Mouse (Mus musculus) erythroblast, adult 5-6 weeks (primary cell): ENCODE measurements around the gene Pnp2. TPM values are rescaled to one million over a fixed set of nuclear protein-coding genes. Genes with fewer than 3 reads are reported as not detected.
"Not testable (repeated sequence)": the region's sequence is repeated elsewhere in the genome, so short reads cannot be mapped to it uniquely, and the experiment has no call there.

Source experiments
- ATAC-seq: replicated peaks from 2 replicates; pipeline ENCODE4 v1.8.0; 2016; ENCODE audit warnings: moderate number of reproducible peaks, mild to moderate bottlenecking, moderate TSS enrichment, inconsistent platforms; ENCODE audit not compliant: poor library complexity, low FRiP score, severe bottlenecking
- total RNA-seq, 2 experiments: library from RNA; stranded (forward) in 1 of 2; stranded (reverse) in 1 of 2; fragments of 150-400 nt in 1 of 2; fragments of 200-764, 138-1000 nt in 1 of 2; gene quantifications; 2 replicates each; pipeline versions ENCODE4 v1.2.3 to v1.2.4; 2015 to 2017; ENCODE audit warnings: low replicate concordance in 2 of 2

The Pnp2 gene
- total RNA-seq, 2 experiments from 2014 or later = 56.1 to 174 TPM

DNA sequence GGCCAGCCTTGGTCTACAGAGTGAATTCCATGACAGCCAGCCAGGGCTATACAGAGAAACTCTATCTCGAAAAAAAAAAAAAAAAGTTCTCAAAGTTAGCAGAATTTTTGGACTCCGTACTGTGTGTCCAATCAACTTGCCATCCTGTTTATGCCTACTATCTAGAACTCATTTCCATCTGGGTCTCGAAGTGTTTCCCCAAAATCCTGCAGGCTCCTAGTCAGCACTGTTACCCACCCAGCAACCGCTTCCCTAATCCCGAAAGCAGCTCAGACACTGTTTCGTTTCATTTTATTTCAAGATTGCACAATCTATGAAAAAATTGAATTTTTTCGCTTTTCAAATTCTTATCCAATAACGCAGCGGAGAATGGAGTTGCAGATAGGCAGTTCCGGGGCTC, 305 bp upstream of the Pnp2 start:
- ATAC-seq = no peak

DNA sequence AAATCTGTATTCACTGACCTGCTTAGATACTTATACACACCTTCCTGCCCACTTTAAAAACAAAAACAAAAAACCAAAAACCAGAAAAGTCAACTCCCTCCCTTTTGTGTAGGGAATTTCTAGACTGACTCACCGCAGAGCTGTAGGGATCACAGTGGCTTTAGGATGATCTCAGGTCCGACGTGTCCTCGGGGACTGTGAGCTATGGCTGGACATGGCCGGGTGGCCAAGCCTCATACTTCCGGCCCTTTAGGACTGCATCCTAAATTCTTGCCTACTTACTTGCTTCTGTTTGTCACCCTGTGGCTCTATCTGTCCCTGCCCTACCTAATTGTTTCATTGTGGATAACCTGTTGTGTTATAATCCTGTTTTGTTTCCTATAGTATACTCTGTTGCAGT, 932 bp downstream of the Pnp2 start:
- ATAC-seq = not testable (repeated sequence)

DNA sequence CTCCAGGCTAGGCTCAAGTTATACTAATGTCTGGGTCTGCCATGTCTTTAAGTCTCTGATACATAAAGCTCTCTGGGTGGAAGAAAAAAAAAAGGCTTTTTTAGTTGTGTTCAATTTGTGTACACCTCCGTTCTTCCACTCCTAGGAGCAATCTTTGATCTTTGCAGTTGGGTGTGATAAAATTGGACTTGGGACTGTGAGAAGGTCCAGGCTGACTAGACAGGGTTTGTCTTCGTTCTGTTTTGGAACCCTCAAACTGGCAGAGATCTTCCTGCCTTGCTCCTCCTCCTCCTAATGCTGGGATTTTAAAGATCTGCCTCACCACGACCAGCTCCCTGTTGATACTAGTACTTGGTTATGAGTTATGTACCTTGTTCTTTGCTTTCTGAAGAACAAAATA, 1.4 kb downstream of the Pnp2 start:
- ATAC-seq = peak; percentile 26

DNA sequence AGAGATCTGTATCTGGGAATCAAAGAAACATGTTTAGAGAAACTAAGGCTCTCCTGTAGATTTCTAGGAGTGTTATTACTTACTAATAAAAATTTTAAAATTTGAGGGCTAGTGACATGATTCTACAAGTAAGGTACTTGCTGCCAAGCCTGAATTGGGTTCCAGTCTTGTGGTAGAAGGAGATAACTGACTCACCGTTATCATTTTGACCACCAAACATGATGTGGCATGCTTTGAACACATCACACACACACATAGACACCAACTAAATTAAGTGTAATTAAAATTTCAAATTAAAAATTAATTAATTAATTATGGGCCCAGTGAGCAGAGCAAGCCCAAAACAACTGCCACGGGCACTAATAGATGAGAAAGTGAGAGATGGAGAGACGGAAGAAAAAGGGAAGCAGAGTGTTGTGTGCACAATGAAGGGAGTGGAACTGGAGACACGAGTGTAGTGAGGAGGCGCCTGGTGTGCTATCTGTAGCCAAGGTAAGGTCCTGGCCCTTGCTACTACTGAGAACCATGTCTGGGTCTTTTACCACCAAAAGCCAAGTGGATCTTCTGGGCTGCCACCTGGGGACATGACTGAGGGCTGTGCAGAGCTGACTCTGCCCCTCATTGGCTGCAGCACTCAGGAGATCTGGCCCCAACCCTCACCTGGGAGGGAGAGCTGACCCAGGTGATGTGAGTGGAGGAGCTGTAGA, 2.6 kb downstream of the Pnp2 start:
- peak; percentile 63 for ATAC-seq

DNA sequence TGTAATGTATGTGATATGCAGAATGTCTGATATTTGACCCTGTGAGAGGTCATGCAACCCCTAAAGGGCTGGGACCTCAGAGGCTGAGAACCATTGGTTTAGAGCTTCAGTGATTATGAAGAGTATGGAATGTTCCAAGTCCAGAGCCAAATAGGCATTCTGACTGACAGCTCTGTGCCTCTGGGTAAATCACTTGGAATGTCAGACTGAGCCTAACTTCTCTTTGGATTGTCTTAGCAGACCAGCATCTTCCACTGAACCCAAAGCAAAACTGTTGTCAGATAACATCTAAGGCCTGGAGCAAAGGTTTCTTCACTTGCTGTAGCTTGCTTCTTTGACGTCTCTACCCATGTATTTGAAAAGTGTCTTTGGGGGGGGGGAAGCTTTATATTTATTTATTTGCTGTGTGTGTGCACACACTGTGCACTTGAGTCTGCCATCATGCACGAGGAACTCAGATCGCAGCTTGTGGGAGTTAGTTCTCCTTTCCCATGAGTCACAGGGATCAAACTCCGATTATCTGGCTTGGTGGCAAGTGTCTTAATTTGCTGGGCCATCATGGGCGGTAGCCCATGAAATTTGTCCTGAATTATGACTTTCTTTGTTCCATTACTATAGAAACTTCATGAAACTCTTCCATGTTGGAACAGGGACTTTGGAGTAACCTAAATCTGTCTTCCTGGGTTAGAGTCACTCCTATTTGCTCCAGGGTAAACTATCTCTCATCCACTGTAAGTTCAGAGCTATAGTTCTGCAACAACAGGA, 12.6 kb downstream of the Pnp2 start:
- no peak for ATAC-seq

DNA sequence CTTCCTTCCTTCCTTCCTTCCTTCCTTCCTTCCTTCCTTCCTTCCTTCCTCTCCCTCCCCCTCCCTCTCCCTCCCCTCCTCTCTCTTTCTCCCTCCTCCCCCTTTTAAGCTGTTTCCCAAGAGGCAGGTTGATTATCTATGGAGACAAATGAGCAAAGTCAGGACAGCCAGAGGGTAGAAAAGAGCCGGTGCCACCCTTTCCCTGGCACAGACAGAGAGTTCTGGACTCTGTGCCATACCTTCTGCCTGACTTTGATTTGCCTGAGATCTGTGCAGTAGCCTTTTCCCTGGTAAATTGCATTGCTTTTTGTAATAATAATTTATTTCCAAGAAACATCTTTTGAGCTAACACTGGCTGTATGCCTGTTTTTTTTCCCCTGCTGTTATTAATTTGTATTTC, 13.2 kb downstream of the Pnp2 start:
- ATAC-seq = no peak

DNA sequence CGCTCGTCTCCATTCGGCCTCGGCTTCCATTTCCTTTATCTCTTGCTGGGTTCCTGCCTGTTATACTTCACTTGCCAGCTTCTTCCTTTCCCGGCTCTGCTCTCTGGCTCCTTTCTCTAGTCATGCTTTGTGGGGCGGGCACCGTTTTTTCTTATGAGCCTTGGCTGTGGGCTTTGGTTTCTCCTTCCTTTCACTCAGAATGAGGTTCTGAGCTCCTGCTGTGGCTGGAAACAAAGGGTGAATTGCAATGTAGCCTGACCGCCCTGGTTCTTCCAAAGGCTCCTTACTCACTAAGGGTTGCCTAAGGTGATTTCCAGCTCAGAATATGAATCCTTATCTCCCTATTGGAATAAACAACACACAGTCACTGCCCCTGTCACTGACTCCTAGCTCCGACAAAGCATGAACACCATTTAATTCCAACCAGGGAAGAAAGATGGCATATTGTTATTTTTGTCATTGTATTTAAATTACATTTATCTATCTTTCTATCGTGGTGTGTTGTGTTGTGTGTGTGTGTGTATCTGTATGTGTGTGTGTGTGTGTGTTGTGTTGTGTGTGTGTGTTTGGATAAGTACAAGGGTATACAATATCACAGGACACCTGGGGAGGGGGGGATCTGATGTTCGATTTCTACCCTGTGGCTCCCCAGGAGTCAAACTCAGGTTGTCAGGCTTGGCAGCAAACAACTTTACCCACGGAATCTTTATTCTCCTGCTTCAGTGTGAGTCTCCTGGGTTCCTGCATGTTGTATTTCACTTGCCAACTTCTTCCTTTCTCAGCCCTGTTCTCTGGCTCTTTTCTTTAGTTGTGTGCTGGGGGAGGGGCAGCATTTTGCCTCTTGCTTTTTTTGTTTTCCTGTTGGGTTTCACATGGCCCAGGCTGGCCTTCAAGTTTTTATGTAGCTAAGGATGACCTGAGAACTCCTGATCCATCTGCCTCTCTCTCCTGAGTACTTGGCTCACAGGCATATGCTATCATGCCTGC, 14.1 kb downstream of the Pnp2 start:
- ATAC-seq = peak; percentile 37; the same call in 1 of the 2 replicates

DNA sequence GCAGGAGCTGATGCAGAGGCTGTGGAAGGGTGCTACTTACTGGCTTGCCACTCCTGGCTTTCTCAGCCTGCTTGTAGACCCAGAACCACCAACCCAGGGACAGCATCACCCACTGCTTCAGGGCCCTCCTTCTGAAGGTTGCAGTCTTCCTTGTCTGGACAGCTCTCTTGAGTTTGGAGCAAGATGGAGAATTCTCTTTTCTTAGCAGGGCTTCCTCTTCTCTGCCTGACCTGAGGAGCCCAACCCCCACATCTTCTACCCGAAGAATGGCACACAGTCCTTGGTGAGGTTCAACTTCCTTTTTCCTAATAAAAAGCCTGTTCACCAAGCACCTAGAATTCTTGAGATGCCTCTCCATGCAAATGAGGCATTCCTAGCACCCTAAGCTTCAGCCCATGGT, 15.0 kb downstream of the Pnp2 start:
- ATAC-seq = no peak

DNA sequence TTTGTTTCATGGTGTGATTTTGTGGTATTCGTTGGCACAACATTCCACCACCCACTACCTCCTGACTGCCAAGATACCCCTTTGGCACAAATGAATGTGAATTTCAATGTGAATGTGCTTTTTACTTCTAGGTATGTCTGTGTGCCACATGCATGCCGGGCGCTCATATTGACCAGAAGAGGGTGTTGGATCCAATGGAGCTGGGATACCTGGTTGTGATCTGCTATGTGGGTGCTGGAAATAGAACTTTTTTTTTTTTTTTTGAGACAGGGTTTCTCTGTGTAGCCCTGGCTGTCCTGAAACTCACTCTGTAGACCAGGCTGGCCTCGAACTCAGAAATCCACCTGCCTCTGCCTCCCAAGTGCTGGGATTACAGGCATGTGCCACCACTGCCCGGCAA, 17.3 kb downstream of the Pnp2 start:
- ATAC-seq = not testable (repeated sequence)

DNA sequence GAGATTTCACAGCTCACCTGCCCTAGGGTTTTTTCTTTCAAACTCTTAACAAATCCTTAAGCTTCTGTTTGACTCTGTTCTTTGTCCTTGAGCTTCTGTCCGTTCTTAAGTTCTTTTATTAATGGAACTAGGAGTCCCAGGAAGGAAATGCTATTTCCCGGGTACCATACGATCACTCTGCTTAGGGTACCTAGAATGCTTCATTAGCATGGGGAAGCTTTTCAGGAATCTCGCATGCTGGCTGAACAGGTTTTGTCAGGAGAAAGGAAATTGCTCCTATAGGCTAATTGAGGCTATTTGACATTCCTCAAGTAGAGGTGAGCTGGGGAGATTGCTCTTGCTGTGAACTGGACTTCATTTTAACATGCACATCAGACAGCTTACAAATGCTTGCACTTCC, 17.9 kb downstream of the Pnp2 start:
- ATAC-seq = no peak

DNA sequence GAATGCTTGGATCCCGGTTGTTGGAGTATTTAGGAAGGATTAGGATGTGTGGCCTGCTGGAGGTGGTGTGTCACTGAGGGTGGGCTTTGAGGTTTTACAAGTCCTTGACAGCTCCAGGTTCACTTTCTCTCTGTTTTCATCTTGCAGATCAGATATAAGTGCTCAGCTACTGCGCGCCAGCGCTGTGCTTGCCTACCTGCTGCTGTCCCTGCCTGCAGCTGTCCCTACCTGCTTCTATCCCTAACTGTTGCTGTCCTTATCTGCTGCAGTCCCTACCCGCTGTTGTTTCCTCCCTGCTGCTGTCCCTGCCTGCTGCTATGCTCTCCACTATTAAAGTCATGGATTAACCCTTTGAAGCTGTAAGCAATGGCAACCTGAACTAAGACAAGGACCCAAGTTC, 19.2 kb downstream of the Pnp2 start:
- no peak for ATAC-seq

DNA sequence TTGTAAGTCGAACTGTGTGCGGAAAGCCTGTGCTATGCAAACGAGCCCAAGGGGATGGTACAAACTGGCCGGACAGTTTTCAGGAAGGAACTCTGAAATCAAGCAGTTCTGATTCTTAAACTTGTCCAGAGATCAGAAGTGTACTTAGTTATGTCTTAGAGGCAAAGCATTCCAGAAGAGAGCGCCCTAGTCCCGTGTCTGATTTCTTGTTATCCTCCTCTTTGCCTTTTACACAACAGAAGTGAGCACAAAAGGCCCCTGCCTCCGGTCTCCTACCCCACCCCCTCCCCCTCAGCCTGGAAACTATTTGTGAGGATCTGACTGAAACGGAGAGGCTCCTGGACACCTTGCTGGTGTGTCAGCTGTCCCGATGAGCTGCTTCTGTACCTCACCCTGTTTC, 20.9 kb downstream of the Pnp2 start:
- ATAC-seq = no peak

DNA sequence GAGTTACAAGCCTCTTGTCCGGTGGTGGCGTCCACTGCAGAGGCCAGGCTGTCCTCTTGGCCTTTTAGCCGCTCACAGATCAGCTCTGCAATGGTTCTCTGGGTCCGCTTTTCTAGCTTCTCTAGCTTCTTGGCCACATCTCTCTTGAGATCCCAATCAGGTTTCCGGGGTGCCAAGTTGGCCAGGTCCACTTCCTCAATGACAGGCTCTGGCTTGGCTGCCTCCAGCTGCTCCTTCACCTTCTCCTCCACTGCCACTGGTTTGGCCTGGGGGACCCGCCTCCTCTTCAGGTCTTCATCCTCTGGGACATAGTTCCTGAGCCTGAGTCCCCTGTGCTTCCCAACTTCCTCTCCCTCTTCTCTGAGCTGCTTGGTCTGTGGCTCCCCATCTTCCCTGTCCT, 22.7 kb downstream of the Pnp2 start:
- 0 out of 2 replicates have a peak, but pooled peaks have one; percentile 40 for ATAC-seq

DNA sequence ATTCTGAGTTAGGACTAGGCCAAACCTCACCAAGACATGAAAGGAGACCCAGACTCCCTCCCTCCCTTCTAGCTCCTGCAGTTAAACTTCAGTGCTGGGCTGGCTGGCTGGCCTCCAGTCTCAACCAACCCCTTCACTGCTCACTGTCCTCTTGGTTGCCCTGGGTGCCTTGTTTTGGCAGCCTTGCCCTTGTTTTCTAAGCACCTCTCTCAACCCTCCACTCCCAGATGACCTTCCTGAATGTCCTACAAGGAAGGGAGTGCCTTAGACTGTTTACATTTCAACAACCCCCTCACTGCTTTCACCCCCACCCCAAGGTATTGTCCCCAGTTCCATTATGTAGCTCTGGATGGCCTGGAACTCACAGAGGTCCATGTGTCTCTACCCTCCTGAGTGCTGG, 23.8 kb downstream of the Pnp2 start:
- no peak for ATAC-seq

DNA sequence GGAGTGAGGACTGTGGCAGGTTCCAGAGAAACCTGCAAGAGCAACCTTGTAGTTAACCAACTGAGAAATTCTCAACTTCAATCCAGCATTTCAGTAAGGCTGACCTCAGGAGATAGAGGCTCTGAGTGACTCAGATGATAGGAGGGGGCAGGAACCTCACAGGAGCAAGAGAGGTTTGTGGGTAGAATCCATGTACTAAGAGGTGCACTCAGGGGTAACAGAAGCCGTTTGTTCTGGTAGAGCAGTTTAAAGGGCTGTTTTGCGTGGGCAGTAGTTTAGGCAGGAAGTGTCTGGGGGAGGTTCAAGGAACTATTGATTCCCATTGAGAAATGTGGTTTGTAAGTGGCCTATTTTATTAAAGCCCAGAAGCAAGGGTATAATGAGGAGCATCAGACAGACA, 25.4 kb downstream of the Pnp2 start:
- ATAC-seq = no peak

DNA sequence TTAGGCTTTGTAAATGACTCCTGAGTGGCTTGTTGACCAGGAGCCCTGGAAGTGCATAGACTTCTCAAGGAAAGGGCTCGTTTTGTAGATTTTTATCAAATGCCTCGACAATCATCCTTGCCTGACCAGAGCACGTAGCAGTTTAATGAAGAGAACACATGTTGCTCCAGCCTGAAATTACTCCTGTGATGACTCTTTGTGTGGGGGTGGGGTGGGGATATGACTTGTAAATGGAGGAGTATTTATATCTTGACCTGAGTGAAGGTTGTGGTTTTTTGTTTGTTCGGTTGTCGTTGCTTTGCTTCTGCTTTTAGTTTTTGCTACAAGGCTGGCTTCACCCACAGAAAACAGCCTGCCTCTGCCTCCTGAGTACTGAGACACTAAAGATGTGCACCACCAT, 26.0 kb downstream of the Pnp2 start:
- ATAC-seq = no peak

DNA sequence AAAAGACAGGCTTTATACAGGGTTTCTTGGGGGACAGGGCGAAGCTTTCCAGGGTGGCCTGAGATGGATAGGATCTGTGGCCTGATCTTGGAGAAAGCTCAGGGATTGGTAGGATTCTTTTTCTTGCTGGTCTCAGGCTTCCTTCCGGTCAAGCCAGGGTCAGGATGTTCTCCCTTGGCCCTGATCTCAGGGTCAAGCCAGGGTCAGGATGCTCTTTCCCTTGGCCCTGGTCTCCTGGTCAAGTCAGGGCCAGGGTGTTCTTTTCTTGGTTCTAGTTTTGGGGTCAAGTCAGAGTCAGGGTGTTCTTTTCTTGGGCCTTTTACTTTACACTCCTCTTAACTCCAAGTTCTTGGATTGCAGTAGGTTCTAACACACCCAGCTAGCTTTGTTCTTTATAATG, 31.9 kb downstream of the Pnp2 start:
- ATAC-seq = no peak

DNA sequence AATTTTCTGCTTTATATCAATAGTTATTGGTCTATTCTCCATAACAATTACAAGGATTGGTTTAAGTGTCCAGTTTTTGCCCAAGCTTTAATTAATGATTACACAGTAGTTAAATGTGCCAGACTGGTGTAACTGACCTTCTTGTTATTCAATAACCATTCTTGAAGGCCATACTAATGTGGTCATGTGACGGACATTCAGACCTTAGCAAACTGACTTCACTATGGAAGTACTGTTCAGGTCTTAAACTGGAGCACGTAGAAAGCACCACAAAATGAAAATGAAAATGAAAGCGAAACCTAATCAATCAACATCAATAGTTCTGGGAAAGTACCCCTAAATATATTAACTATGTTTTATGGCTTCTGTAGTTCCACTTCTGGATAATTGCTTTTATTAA, 35.2 kb downstream of the Pnp2 start:
- ATAC-seq = no peak

DNA sequence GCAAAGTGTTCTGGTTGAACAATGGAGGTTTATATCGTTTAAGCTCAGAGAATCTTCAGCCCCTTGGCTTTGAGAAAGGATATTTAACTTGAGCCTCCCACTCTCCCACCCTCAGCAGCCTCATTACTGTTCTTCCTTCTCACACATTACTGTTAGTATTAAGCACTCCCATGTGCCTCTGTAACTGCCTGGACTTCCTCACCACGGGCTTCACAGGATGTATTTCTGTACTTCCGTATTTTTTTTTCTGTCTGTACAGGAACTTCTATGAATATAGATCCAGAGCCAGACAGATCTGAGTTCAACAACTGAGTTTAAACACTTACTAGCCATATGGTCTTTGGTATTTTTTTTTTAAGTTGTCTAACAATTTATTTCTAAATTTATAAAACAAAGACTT, 41.3 kb downstream of the Pnp2 start:
- ATAC-seq = no peak

DNA sequence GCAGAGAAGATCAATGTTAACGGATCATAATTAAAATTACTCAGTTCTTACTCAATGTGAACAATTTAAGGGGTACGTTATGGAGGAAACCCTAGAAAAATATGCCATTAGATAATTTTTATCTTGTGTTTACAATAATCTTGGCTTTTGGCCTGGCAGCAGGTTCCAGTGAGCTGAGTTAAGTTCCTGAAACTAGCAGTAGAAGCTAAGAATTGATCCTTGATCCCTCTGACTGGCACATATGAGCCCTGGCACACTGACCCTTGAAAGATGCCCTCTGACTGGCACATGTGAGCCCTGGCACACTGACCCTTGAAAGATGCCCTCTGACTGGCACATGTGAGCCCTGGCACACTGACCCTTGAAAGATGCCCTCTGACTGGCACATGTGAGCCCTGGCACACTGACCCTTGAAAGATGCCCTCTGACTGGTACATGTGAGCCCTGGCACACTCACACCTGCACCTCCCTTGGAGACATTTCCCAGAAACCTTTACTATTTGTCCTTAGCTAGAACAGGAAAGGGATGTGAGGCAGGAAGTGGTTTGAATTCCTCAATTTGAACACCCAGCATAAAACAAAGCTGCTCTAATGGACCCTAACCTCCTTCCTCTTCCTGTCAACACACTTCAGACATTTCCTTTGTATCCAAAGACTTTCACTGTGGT, 42.3 kb downstream of the Pnp2 start:
- no peak for ATAC-seq
